Mouse (Mus musculus): ENCODE results near the gene Mllt10.

The Mllt10 gene

GRCm38 (mm10) chr2:18205118-18205517 lies 150.1 kb downstream of the Mllt10 start:
- peak; percentile 73 for DNase-seq

- no peak for DNase-seq
Measured at GRCm38 (mm10) chr2:18206811-18207210, 151.8 kb downstream of the Mllt10 start.

GRCm38 (mm10) chr2:18208578-18208977 lies 153.5 kb downstream of the Mllt10 start:
- DNase-seq, result no peak

- DNase-seq, result no peak
Measured at GRCm38 (mm10) chr2:18209211-18209823, 154.3 kb downstream of the Mllt10 start.

- DNase-seq, result no peak
Measured at GRCm38 (mm10) chr2:18209948-18210347, 154.9 kb downstream of the Mllt10 start.

- DNase-seq, result no peak
Measured at GRCm38 (mm10) chr2:18214031-18214430, 159.0 kb downstream of the Mllt10 start.

GRCm38 (mm10) chr2:18217867-18218266 lies 162.8 kb downstream of the Mllt10 start:
- DNase-seq, result no peak

- DNase-seq, result no peak
Measured at GRCm38 (mm10) chr2:18218500-18218899, 163.5 kb downstream of the Mllt10 start.

- DNase-seq, result no peak
Measured at GRCm38 (mm10) chr2:18219136-18219535, 164.1 kb downstream of the Mllt10 start.

- DNase-seq, result no peak
Measured at GRCm38 (mm10) chr2:18219569-18219968, 164.5 kb downstream of the Mllt10 start.

- DNase-seq, result no peak
Measured at GRCm38 (mm10) chr2:18228486-18229062, 173.5 kb downstream of the Mllt10 start.

GRCm38 (mm10) chr2:18229279-18229678 lies 174.2 kb downstream of the Mllt10 start:
- DNase-seq, result peak; percentile 49

- no peak for DNase-seq
Measured at GRCm38 (mm10) chr2:18231143-18231542, 176.1 kb downstream of the Mllt10 start.

GRCm38 (mm10) chr2:18232883-18233567 lies 178.0 kb downstream of the Mllt10 start:
- no peak for DNase-seq

GRCm38 (mm10) chr2:18235524-18235923 lies 180.5 kb downstream of the Mllt10 start:
- DNase-seq, result no peak

GRCm38 (mm10) chr2:18249224-18249623 lies 194.2 kb downstream of the Mllt10 start:
- DNase-seq, result no peak

All from kidney, postnatal 10 days (tissue).